Mouse (Mus musculus) heart, adult 8-10 months (tissue): ENCODE measurements around the gene Tssc4. TPM values are rescaled to one million over a fixed set of nuclear protein-coding genes. Genes with fewer than 3 reads are reported as not detected.

ENCODE experiments used
- DNase-seq: peaks from one replicate; pipeline ENCODE4 v3.0.0; 2022; ENCODE audit warnings: low spot score
- total RNA-seq, 4 experiments: library from RNA; stranded (reverse); gene quantifications; 2 replicates each; pipeline ENCODE4 v1.2.4; 2022

Gene Tssc4
- total RNA-seq, 4 experiments from 2014 or later, result 13.6 to 15.2 (median 14.3) TPM

DNA sequence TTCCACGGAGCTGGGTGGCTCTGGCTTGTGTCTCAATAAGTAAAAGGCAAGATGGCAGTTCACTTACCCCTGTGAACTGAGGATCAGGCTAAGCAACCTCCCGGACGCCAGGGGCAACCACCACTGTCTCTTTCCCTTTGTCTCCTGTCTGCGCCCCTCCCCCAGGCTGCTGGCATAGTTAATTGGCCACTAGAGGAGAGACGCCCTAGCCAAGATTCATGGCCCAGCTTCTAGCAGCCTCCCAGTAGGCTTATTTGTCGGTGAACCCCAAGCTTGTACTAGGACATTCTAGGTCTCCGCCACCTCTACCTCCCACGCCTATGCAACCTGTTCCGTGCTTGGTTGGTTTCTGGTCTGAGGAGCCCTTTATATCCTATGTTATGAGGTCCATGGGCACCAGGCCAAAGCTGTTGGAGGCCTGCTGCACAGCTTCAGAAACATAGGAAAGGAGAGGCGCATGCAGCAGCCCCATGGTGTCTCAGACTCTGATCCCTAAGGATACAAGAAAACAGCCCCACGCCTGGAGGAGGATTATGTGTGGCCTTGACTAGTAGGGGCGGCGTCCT lies 650 bp upstream of the Tssc4 start:
- peak; percentile 34 for DNase-seq

DNA sequence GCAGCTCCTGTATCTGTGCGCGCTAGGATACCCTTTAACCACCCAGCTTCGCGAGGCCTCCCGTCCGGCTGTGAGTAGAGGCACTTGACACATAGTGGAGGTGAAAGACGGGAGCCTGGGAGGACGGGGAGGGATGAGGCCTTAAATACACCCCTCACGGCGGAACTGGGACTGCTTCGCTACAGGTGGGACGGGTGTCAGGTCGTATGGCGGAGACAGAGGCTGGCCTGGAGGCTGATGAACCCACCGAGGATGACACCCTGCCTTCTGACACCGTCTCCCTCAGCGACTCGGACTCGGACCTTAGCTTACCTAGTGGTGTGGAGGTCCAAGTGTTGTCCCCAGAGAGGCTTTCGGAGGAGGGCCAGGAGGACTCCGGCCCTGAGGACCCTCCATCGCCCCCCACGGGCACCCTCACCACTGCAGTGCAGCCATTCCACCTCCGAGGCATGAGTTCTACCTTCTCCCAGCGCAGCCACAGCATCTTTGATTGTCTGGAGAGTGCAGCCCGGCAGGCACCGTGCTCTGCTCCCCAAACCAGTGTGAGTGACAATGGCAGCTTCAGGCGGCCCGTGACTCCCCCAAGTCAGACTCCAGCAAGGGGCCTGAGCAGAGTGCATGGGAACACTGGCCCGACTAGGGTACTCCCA lies 827 bp downstream of the Tssc4 start:
- DNase-seq, result no peak

DNA sequence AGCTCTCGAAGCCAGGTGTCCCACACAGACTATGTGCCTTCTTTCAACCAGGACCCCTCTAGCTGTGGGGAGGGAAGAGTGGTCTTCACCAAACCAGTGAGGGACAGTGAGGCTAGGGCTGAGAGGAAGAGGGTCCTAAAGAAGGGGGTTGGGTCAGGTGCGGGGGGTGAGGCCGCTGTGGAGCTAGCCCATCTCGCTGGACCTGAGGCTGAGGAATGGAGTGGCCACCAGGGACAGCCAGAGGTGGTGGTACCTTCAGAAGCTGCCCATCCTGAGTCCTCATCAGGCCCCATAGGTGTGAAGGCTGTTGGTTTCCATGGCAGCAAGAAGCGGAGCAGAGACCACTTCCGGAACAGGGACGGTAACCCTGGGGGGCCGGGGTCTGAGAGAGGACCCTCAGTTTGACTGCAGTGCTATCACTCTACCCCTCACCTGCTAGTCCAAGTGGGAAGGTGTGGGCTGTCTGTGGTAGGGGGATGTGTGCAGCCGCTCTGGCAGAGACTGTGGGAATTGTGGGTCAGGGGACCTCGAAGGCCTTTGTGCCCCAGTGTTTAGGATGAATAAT lies 1.5 kb downstream of the Tssc4 start:
- no peak for DNase-seq

DNA sequence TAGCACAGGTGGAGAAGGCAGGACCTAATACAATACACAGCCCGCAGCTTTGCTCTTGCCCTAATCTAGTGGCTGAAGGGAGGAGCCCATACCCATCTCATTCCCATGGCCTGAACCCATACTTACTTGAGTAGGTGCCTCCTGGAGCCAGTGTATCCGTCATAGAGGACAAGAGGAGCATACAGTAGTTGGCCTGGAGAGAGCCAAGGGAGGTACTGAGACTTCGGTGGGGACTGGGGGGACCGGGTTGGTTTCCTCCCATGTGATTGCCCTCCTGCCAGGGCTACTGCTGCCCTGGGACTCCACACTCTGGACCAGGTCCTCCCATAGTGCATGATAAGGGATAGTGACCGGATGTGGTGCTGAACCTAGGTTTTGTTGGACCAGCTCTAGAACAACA lies 3.6 kb downstream of the Tssc4 start:
- no peak for DNase-seq

DNA sequence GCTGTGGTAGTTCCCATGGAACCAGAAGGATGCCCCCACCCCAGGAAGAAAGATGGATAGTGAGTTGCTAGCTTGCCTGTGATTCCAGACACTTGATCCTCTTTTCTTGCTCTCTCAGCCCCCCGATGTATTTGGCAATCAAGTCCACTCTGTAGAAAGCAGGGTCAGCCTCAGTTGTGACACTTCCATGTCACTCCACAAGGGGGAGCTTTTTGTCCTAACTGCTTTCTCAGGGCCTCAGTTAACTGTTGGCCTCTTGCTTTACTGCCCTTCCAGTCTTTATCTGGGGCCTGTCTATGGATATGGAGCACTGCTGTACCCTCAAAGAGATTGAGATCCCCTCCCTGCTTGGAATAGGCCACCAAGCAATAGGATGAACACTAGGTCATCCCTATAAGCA lies 4.0 kb downstream of the Tssc4 start:
- DNase-seq, result no peak

DNA sequence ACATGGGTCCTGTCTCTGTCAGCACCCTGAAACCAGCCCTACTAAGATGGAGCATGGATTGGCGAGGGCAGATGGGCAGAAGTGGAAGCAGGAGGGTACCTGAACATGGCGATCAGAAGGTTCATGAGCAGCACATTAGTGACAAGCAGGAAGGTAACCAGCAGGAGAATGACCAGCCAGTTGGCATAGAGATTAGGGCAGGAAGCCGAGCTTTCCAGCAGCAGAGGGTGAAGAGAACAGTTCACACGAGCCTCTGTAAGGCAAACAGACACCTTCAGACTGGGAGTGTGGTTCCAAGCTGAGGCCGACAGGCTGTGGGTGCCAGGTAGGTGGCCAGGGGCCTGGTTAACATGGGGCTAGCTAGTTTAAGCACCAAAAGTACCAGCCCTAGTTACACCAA lies 6.3 kb downstream of the Tssc4 start:
- DNase-seq, result no peak

DNA sequence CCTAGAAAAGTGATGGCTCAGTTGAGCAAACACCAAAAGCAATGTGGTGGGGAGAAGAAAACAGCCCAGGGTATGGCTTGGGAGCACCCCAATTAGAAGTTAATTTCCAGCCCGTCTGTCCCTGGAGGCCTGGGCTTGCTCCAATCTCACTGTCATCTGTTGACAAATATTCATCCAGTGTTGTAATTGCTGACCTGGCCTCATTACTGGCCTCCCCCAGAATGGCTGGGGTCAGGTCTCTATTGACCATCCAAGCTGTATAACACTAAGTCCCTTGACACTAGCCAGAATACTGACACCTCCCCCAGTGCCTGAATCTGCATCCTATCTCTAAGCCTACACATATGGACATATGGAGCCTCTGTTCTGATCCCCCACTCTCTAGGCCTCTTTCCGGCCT lies 8.3 kb downstream of the Tssc4 start:
- no peak for DNase-seq

DNA sequence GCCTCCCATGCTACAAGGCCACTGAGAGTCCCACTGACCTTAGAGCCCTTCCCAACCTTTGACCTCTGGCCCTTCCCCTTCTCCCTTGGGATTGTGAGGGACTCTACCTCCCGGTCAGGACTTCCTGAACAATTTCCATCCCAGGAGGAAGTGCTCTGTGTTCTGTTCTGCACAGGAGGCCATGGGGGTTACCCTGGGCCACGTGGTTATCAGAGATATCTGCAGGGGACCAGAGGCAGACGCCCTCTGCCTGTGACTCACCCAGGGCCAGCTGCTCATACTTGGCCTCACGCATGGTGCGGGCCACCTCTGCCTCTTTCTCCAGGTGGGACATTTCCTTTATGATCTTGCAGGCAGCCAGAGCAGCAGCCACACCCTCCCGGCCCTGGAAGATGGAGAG lies 13.0 kb downstream of the Tssc4 start:
- DNase-seq, result no peak

DNA sequence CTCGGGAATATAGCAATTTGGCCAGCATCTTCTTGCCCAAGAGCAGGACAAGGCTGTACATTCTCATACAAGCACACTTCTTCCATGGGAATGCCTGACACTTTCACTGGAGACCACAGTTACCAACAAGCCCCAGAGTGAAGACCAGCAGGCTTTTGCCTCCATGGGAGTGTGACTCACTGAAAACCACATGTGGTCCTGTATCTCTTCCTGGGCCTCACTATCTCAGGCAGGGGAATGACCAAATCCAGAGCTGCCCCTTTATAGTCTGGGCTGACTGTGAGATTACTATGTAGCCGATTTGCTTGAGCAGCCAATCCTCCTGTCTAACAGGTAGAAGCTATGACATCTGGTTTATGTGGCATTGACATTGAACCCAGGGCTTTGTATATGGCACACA lies 14.7 kb downstream of the Tssc4 start:
- no peak for DNase-seq

DNA sequence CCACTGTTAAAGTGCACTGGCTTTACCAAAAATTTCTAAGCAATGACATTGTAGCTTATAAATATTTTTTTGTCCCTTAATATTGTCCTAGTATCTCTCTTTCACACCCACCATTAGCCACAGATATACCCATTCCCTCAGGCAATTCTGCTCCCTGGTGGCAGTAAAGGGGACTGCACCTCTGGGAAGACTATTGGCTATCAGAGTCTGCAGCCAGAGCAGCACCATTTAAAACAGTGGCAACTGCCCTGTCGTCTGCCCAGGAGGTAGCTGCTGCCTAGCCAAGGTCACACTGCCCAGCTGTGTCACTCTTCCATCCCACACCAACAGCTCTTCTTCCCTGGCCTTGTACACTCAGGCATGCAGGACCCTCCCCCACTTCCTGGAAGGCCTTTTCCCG lies 17.3 kb downstream of the Tssc4 start:
- peak; percentile 79 for DNase-seq

DNA sequence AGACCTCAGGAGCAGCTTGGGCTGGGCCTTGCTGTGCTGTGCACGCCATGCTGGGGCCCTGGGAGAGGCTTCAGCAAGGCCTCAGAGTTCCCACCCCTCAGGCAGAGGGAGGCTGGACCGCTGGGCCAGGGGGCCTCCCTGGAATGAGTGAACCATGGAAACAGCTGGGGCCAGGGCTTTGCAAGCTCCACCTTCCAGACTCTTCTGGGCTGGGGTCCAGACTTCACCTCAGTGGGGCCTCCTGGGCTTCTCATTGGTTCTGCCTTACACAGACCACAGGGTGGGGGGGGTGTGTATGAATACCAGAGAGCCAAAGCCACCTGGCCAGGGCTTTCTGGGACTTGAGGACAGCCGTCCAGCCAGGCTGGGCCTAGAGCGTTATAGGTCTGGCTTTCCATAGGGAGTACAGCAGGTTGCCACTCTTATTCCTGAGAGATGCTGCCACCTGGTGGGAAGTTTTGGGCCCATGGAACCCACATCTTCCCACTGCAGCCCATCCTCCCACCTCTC lies 18.1 kb downstream of the Tssc4 start:
- no peak for DNase-seq

DNA sequence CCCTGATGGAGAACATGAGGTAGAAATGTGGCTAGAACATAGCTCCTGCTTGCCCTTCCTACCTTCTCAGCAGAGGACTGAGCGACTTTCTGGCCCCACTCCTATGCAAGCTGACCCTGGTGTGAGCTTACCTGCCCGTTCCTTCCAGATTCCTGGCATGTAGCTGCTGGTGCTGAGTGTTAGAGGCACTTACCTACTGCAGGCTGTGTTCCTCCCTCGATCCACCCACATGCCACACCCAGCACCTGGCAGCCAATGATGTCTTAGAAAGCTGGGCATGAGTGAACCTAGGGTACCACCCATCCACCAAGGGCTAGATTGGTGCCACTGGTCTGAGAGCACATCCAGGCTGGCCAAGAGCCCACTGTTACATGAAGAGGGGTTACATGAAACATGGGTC lies 24.8 kb downstream of the Tssc4 start:
- DNase-seq, result no peak

DNA sequence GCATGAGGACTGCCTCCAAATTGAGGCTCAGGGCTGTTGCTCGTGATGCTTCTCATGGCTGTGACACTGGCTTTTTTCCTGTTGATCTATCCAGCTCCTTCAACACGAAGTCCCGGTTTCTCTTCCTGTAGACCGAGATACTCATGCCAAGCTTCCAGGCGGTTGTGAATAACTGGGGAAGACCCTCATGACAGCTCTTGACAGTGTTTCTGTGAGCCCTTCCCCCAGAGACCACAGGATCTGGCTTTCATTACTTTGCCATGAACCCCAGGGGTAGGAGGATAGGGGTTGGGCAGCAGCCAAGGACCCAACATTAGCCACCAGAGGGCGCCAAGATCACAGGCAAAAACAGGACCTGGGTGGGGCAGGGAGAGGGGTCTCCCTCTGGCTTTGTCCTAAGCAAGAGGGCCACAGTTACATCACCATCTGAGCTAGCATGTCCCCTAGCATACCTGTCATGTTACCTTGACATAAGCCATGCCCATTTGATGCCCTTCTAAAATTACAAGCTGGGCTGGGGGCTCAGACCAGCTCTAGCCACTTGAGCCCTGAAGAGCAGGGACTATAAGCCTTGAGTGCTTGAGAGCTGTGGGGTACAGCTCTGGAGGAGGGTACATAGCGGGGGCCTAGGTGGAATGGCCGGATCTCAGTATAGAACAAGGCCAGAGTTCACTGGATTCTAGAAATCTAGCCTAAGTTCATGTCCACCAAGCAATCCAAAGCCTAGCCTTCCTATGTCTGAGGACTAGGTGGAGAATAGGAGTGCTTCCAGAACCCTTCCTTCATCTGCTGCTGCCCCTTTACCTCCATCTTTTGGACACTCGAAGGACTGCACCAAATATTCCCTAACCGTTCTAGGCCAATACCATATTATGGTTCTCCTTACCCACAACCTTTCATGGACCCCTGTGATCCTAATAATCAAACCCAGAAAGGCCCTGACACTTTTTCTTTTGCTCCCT lies 25.8 kb downstream of the Tssc4 start, which contains the start of gene Trpm5:
TSS of gene Trpm5 (minus strand) at position 51 of the 962 bp plus-strand sequence.
- peak; percentile 71 for DNase-seq

DNA sequence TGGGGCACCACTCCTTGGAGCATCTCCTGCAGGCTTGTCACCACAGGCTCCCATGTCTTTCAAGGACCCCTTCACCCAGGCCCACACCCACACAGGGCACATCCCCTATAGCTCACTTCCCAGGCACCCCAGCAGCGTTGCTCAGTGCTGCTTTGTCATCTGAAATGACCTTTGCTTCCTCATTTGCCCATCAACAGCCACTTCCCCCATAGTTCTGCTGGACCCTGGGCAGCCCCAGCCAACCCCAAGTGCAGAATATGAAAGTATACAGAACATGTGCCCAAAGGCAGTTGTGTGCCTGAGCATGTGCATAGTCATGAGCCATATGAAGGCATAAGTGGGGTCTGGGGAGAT lies 26.5 kb downstream of the Tssc4 start:
- DNase-seq, result no peak

DNA sequence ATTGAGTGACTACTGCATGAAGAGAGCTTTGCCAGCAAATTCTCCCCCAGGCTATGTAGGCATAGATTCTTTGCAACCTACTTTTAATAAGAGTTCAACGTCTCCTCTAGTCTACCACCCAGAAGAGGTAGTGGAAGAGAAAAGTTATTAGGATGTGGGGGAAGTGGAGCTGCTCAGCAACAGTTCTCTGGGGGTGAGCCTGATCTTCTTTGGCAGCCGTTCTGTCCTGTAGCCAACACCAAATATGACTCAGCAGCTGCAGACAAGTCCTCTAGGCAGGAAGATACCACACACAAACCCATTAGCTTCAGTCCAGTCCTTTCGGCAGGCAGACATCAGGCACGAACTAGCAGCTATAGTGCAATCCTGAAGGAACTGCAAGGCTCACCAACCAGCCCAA lies 31.7 kb downstream of the Tssc4 start:
- DNase-seq, result no peak

DNA sequence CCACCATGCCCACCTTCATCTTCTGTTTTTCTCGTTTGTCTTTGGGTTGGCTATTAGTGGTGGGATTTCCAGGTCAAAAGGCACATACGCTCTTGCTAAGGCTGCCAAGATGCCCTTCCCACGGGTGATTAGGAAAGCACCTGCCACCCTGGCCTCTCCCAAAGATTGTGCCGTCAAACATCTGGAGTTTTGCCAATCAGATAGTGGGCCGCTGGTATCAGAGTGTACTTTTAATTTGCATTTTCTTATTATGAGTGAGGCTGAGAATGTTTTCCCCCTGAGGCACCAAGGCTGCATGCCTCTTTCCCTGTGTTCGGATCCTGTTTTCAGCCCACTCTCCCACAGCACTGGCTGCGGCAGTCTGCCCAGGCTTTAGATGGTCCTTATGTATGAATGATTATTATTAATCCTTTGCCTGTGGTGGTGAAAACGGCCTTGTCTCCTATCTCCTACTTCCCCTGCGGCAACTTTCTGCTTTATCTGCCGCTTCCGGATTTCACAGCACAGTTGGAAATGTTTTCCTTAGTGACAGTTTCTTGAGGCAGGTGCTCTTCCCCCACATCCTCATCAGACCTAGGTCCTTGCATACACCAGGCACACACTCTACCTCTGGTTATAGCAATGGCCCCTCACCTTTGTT lies 36.3 kb downstream of the Tssc4 start:
- DNase-seq, result no peak

DNA sequence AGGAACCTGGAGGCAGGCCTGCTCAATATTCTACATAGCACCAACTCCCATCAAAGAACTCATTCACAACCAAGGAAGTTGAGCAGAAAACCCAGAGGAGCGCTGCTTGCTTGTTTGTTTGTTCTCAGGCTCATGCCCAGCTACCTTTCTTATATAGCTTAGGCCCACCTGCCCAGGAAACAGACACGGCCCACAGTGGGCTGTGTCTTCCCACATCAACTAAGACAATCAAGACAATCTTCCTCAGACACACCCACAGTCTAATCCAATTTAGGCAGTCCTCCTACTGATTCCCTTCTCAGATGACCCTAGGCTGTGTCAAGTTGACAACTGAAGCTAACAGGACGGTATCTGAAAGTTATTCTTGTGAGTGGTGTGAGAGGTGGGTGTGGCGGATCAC lies 37.0 kb downstream of the Tssc4 start, which contains the start of gene Kcnq1:
TSS of gene Kcnq1 (plus strand) at position 301 of the 400 bp plus-strand sequence.
- DNase-seq, result no peak

DNA sequence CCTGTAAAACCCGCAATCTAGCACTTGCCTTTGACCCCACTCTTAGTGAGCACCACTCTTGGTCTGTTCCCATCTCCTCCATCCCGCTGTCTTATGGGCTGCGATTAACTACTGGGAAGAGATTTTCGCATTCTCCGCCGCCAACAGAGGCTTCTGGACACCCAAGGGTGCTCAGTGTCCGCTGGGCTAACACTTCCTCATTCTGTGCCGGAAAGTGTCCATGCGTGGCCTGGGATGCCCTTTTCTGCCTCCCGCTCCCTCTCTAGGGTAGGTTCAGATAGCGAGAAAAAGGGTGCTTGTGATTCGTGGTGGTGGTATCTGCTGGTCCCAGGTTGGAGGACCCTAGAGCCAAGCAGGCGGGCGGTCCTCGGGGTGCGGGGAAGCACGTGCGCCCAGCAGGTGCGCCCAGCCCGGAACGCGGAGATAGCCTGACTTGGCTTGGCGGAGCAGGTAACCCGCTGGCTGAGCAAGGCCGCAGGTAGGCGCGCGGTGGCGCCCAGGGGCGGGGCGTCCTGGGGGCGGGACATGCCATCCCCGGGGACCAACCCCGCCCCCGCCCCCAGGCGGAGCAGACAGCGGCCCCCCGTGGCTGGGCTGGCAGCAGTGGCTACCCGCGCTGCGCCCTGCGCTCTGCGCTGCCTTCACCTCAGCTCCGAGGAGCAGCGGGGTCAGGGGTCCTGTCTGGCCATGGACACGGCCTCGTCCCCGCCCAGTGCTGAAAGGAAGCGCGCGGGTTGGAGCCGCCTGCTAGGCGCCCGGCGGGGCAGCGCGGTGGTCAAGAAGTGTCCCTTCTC lies 37.8 kb downstream of the Tssc4 start:
- no peak for DNase-seq

DNA sequence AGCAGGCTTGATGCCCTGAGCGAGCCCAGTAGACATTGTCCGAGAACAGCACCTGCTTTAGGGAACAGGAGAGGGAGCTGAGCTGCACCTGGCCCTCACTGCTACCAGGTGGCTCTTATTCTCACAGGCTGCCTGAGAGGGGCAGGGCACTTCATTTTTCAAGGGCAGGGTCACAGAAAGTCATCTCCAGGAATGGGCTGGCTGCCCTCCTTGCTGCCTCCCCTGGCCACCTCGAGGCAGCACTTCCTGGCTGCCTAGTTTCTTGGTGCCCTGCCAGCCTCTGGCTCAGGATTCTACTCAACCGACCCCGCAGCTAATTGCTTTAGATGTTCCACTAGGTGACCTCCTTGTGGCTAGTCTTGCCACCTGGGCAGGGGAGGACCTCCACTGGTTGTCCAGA lies 39.2 kb downstream of the Tssc4 start:
- no peak for DNase-seq

DNA sequence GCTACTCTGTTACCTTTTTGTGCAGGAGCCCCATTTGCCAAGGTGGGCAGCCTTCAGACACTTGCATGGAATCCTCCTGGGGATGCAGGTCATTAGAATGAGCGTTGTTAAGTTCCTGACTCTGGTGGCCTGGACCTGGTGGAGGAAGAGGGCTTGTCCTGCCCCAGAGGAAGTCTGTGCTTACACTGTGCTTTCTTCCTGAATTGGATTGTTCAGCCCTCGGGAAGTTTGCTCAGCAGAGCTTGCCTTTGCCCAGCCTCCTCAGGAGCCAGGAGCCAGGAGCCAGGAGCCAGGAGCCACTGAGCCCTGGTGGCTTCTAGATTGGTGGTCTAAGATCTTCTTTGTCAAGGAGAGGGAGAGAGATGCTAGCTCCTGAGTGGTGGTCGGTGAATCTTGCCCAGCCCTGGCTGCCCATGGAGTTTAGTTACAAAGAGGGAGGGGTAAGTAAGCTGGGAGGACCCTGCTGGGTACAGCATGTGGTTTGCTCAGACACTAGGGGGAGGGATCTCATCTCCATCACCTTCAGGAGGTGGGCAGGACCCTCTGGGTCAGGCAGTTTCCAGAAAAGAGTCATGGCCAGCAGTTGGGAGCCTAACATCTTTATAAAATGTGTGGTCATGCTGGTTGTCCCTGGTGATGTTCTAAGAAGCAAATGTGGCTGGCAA lies 40.1 kb downstream of the Tssc4 start:
- no peak for DNase-seq
